In genomic region chr12:3875474-3875873, GRCm38 (mm10) we compare ENCODE assay signal across 23 mouse cellular contexts.
DNase-seq lines count a peak whose midpoint lies in the region; ATAC-seq and TF ChIP-seq lines count a peak whose summit lies in the region.
"Had no signal": no experiment of that assay in that cellular context is flagged by ENCODE, and none has a peak within 500 bp of the region (broad histone marks: within the 10 kb centered on the region; RNA-seq: fewer than 3 reads in every experiment).

No protein-coding gene starts in this region.

- no peak overlapping the region for H3K27ac ChIP-seq in heart, adult 2 months
- H3K27ac ChIP-seq in liver, embryonic 14.5 days = no peak overlapping the region
- H3K27ac ChIP-seq in MEL (ENCODE audit: control insufficient read depth, low read depth, low read length) = no peak overlapping the region
- no peak overlapping the region for H3K27ac ChIP-seq in forebrain, embryonic 13.5 days
- H3K27ac ChIP-seq: embryonic facial prominence, embryonic 12.5 days; forebrain, embryonic 12.5 days; heart, embryonic 13.5 days; hindbrain, embryonic 12.5 days; midbrain, embryonic 10.5 days; neural tube, embryonic 15.5 days had no signal

- TF ChIP-seq EP300 in heart, adult 2 months (IDR thresholded peaks at IDR 0.05; ENCODE audit: insufficient read depth, low read depth, low read length) = no peak
- TF ChIP-seq EP300 in liver, embryonic 14.5 days (IDR thresholded peaks at IDR 0.05; ENCODE audit: low read depth) = no peak
- no peak for TF ChIP-seq EP300 in MEL (IDR thresholded peaks at IDR 0.05; ENCODE audit: low read depth in 1 of 2, low read length in 2 of 2)

- no peaks in the 10 kb centered on the region; the same call in 1 of the 2 replicates for H3K36me3 ChIP-seq in heart, adult 2 months (ENCODE audit: control insufficient read depth, insufficient read depth, low read length)
- H3K36me3 ChIP-seq in liver, embryonic 14.5 days (replicated peaks; ENCODE audit: control insufficient read depth, insufficient read depth, low read depth) = no peaks in the 10 kb centered on the region
- H3K36me3 ChIP-seq in MEL (ENCODE audit: control insufficient read depth in 1 of 2, insufficient read depth in 2 of 2, low read length in 2 of 2) = peaks cover under 1 to 2% of the 10 kb centered on the region in 2 experiments; a peak in 2 of 4 replicates
- H3K36me3 ChIP-seq in forebrain, embryonic 13.5 days (ENCODE audit: poor library complexity, severe bottlenecking) = peaks cover 54% of the 10 kb centered on the region

- no peak for DNase-seq in heart, adult 2 months
- no peak for DNase-seq in heart, adult 18-20 months
- DNase-seq in liver, embryonic 14.5 days (ENCODE audit: low read depth in 3 of 3, low spot score in 3 of 3) = no peak
- DNase-seq in liver = no peak
- peak; percentile 42 for DNase-seq in 416B (ENCODE audit: low read depth)
- peak; percentile 44 for DNase-seq in MEL (ENCODE audit: low read depth, low spot score)
- DNase-seq: adrenal gland, postnatal 14 days; cerebellum, adult 2 months; cerebellum, postnatal 25 days; gastrocnemius, postnatal 14 days; heart, adult 11 months; heart, postnatal 14 days; kidney, adult 9 months; kidney, postnatal 25 days had no signal

- TF ChIP-seq RAD21 in MEL (IDR thresholded peaks at IDR 0.05; ENCODE audit: low read depth, low read length) = peak; percentile 27

- no peak overlapping the region for H3K4me2 ChIP-seq in liver, embryonic 14.5 days (ENCODE audit: low read depth)
- H3K4me2 ChIP-seq in forebrain, embryonic 13.5 days = no peak overlapping the region
- H3K4me2 ChIP-seq: embryonic facial prominence, embryonic 12.5 days; forebrain, embryonic 12.5 days; heart, embryonic 13.5 days; hindbrain, embryonic 12.5 days; liver, embryonic 11.5 days; neural tube, embryonic 15.5 days had no signal

- H3K4me1 ChIP-seq in heart, adult 2 months (ENCODE audit: control insufficient read depth, insufficient read depth, low read length) = peaks cover 12% of the 10 kb centered on the region
- H3K4me1 ChIP-seq in liver, embryonic 14.5 days (replicated peaks; ENCODE audit: control insufficient read depth in 2 of 2, insufficient read depth in 2 of 2, low read length in 1 of 2) = peaks cover 0 to 3% of the 10 kb centered on the region in 2 experiments; a peak in 1 of 4 replicates
- H3K4me1 ChIP-seq in MEL (ENCODE audit: control insufficient read depth in 1 of 2, insufficient read depth in 2 of 2, low read length in 2 of 2) = no peaks in the 10 kb centered on the region; a peak in 1 of 4 replicates
- peaks cover 14% of the 10 kb centered on the region for H3K4me1 ChIP-seq in forebrain, embryonic 13.5 days

- H3K9ac ChIP-seq in heart, adult 2 months (ENCODE audit: low read depth, low read length) = no peak overlapping the region
- no peak overlapping the region for H3K9ac ChIP-seq in liver, embryonic 14.5 days (replicated peaks)
- no peak overlapping the region for H3K9ac ChIP-seq in MEL (ENCODE audit: control insufficient read depth, low read depth, low read length, poor library complexity, severe bottlenecking)
- H3K9ac ChIP-seq in forebrain, embryonic 13.5 days = no peak overlapping the region
- H3K9ac ChIP-seq: embryonic facial prominence, embryonic 12.5 days; forebrain, embryonic 12.5 days; heart, embryonic 13.5 days; hindbrain, embryonic 12.5 days; neural tube, embryonic 15.5 days had no signal

- TF ChIP-seq CTCF in heart, adult 2 months (IDR thresholded peaks at IDR 0.05) = peak; percentile 67
- TF ChIP-seq CTCF in liver, embryonic 14.5 days (IDR thresholded peaks at IDR 0.05; ENCODE audit: low read depth) = 0 out of 2 replicates have a peak, but pooled peaks have one; percentile 6
- TF ChIP-seq CTCF in MEL (IDR thresholded peaks at IDR 0.05 in 2 of 3, conservative IDR thresholded peaks at IDR 0.05 in 1 of 3; ENCODE audit: control insufficient read depth in 1 of 3, insufficient read depth in 1 of 3, low read depth in 2 of 3, low read length in 3 of 3, poor library complexity in 1 of 3, severe bottlenecking in 1 of 3) = peak; percentile 12 to 39 (median 15); a peak in 2 of 6 replicates

- H3K79me2 ChIP-seq in heart, adult 2 months (replicated peaks; ENCODE audit: control insufficient read depth, insufficient read depth, low read length) = no peaks in the 10 kb centered on the region
- no peaks in the 10 kb centered on the region for H3K79me2 ChIP-seq in MEL (ENCODE audit: control insufficient read depth, insufficient read depth, low read length, poor library complexity)

- no peaks in the 10 kb centered on the region for H3K9me3 ChIP-seq in liver, embryonic 14.5 days (ENCODE audit: control insufficient read depth, low read length)
- no peaks in the 10 kb centered on the region for H3K9me3 ChIP-seq in MEL (replicated peaks; ENCODE audit: insufficient read depth, low read length)
- H3K9me3 ChIP-seq in forebrain, embryonic 13.5 days (replicated peaks) = no peaks in the 10 kb centered on the region
- H3K9me3 ChIP-seq: embryonic facial prominence, embryonic 12.5 days; forebrain, embryonic 12.5 days; heart, embryonic 13.5 days; hindbrain, embryonic 12.5 days; midbrain, embryonic 10.5 days; neural tube, embryonic 15.5 days had no signal

- no peak for ATAC-seq in liver, embryonic 14.5 days (ENCODE audit: insufficient read depth)
- no peak for ATAC-seq in inflammation-experienced regulatory T-cells, adult 6 months
- ATAC-seq in forebrain, embryonic 13.5 days = no peak

- H3K27me3 ChIP-seq in heart, adult 2 months (ENCODE audit: control insufficient read depth, insufficient read depth, low read length) = no peaks in the 10 kb centered on the region
- H3K27me3 ChIP-seq in liver, embryonic 14.5 days (ENCODE audit: control insufficient read depth, insufficient read depth, low read length) = no peaks in the 10 kb centered on the region
- H3K27me3 ChIP-seq in MEL (ENCODE audit: control insufficient read depth in 1 of 2, insufficient read depth in 2 of 2, low read length in 2 of 2) = no peaks in the 10 kb centered on the region
- no peaks in the 10 kb centered on the region for H3K27me3 ChIP-seq in forebrain, embryonic 13.5 days
- H3K27me3 ChIP-seq: embryonic facial prominence, embryonic 12.5 days; forebrain, embryonic 12.5 days; heart, embryonic 13.5 days; hindbrain, embryonic 12.5 days; neural tube, embryonic 15.5 days had no signal

- intact Hi-C loops in heart, adult 2 months (cut with DNase I) = no loop called here

- TF ChIP-seq POLR2A in heart, adult 2 months (IDR thresholded peaks at IDR 0.05; ENCODE audit: insufficient read depth, low read depth, low read length) = no peak
- no peak for TF ChIP-seq POLR2A in MEL (IDR thresholded peaks at IDR 0.05; ENCODE audit: control insufficient read depth in 1 of 2, insufficient read depth in 1 of 2, low read depth in 1 of 2, low read length in 2 of 2, poor library complexity in 1 of 2)

- no peak overlapping the region for H3K4me3 ChIP-seq in heart, adult 2 months
- H3K4me3 ChIP-seq in liver, embryonic 14.5 days (ENCODE audit: insufficient read depth in 1 of 2, low read depth in 2 of 2, low read length in 2 of 2) = no peak overlapping the region
- no peak overlapping the region for H3K4me3 ChIP-seq in MEL (ENCODE audit: control insufficient read depth in 1 of 2, insufficient read depth in 1 of 2, low read depth in 2 of 2, low read length in 2 of 2)
- H3K4me3 ChIP-seq in forebrain, embryonic 13.5 days = no peak overlapping the region
- H3K4me3 ChIP-seq: embryonic facial prominence, embryonic 12.5 days; forebrain, embryonic 12.5 days; heart, embryonic 13.5 days; hindbrain, embryonic 12.5 days; midbrain, embryonic 10.5 days; neural tube, embryonic 15.5 days had no signal

TF ChIP-seq in MEL, 35 proteins besides CTCF, POLR2A, EP300 and RAD21:
- TF ChIP-seq JUND (IDR thresholded peaks at IDR 0.05; ENCODE audit: low read depth, low read length) (no peak), ZMIZ1 (IDR thresholded peaks at IDR 0.05; ENCODE audit: low read depth, low read length) (no peak), MEF2A (IDR thresholded peaks at IDR 0.05; ENCODE audit: extremely low read depth, insufficient replicate concordance, low read depth, low read length, poor library complexity, severe bottlenecking) (no peak), MAX (IDR thresholded peaks at IDR 0.05; ENCODE audit: low read length) (no peak), UBTF (IDR thresholded peaks at IDR 0.05; ENCODE audit: borderline replicate concordance, insufficient read depth, low read depth, low read length) (no peak), CHD1 (IDR thresholded peaks at IDR 0.05; ENCODE audit: low read depth, low read length) (no peak), TBP (IDR thresholded peaks at IDR 0.05; ENCODE audit: low read depth, low read length) (no peak), RCOR1 (IDR thresholded peaks at IDR 0.05; ENCODE audit: low read depth, low read length) (no peak), MXI1 (IDR thresholded peaks at IDR 0.05; ENCODE audit: low read depth, low read length) (no peak), KAT2A (conservative IDR thresholded peaks at IDR 0.05; ENCODE audit: low read depth, low read length) (no peak), SMC3 (IDR thresholded peaks at IDR 0.05; ENCODE audit: low read depth, low read length) (peak; percentile 42), TCF12 (IDR thresholded peaks at IDR 0.05; ENCODE audit: low read depth, low read length) (no peak), MYC (IDR thresholded peaks at IDR 0.05; ENCODE audit: low read depth, low read length) (0 out of 2 replicates have a peak, but pooled peaks have one; percentile 19), POLR2AphosphoS2 (IDR thresholded peaks at IDR 0.05; ENCODE audit: low read length) (no peak), ZC3H11A (IDR thresholded peaks at IDR 0.05; ENCODE audit: low read depth, low read length) (0 out of 2 replicates have a peak, but pooled peaks have one; percentile 9), MAZ (IDR thresholded peaks at IDR 0.05; ENCODE audit: low read depth, low read length) (no peak)

Comparison
In these comparisons a context has a peak if more than half of its experiments do, and no peak if none do; other contexts are left out.
1. DNase-seq: peak in 416B (single experiment) and MEL (single experiment); none in heart, adult 2 months (0 of 2), heart, adult 18-20 months (0 of 2), liver, embryonic 14.5 days (0 of 3) and liver (single experiment).
2. CTCF ChIP-seq: peak in every context shown above with its lines; median percentile 67 in heart, adult 2 months; 15 in MEL; 6 in liver, embryonic 14.5 days.